Mouse (Mus musculus) kidney, embryonic 16.5 days (tissue): ENCODE data around the gene Foxp4. TPM values are rescaled to one million over a fixed set of nuclear protein-coding genes. Genes with fewer than 3 reads are reported as not detected.

Source experiments
- ATAC-seq: fragments of 200-750 bp; cut with Nextera tagmentation; 2 replicates; pipeline ENCODE4 v1.8.0; 2017; ENCODE audit warnings: moderate TSS enrichment; ENCODE audit not compliant: low FRiP score, low TSS enrichment
- H3K27ac ChIP-seq: fragments of 300-500 bp; sonication (generic); 2 replicates; pipeline ENCODE4 v1.5.1; 2014; ENCODE audit warnings: low read length
- H3K27me3 ChIP-seq: fragments of 300-500 bp; sonication (generic); 2 replicates; pipeline ENCODE4 v1.6.1; 2014; ENCODE audit warnings: low read length, control low read depth, mixed read lengths; ENCODE audit not compliant: insufficient read depth
- H3K36me3 ChIP-seq: fragments of 300-500 bp; sonication (generic); 2 replicates; pipeline ENCODE4 v1.6.1; 2014; ENCODE audit warnings: low read length, control low read depth, mixed read lengths; ENCODE audit not compliant: insufficient read depth
- H3K4me1 ChIP-seq: fragments of 300-500 bp; sonication (generic); 2 replicates; pipeline ENCODE4 v1.6.1; 2014; ENCODE audit warnings: low read length, control low read depth, mixed read lengths; ENCODE audit not compliant: insufficient read depth
- H3K4me2 ChIP-seq: fragments of 300-500 bp; sonication (generic); replicated peaks from 2 replicates; pipeline ENCODE4 v1.6.1; 2014; ENCODE audit warnings: low read depth, low read length
- H3K4me3 ChIP-seq: fragments of 300-500 bp; sonication (generic); 2 replicates; pipeline ENCODE4 v1.5.1; 2014; ENCODE audit warnings: mild to moderate bottlenecking, low read length
- H3K9ac ChIP-seq: fragments of 300-500 bp; sonication (generic); replicated peaks from 2 replicates; pipeline ENCODE4 v1.6.1; 2014; ENCODE audit warnings: low read length
- H3K9me3 ChIP-seq: fragments of 300-500 bp; sonication (generic); 2 replicates; pipeline ENCODE4 v1.6.1; 2016; ENCODE audit warnings: low read length, control low read depth
- WGBS: fragments of 180-500 bp; shearing (Covaris S2); extraction: QIAGEN DNeasy Blood & Tissue Kit; methylation state at CpG from one replicate; pipeline ENCODE4 v1.1.7; 2014; 5-methylcytosine and 5-hydroxymethylcytosine counted together
- polyA plus RNA-seq: library from polyadenylated mRNA; unstranded; fragments of >200 nt; fragmentation: Nextera tagmentation; extraction: Ambion mirVana; gene quantifications from 2 replicates; pipeline ENCODE4 v1.2.1, GENCODE M21; 2015

Gene Foxp4
- 8.3 and 11.6 TPM in 2 replicates for polyA plus RNA-seq

DNA sequence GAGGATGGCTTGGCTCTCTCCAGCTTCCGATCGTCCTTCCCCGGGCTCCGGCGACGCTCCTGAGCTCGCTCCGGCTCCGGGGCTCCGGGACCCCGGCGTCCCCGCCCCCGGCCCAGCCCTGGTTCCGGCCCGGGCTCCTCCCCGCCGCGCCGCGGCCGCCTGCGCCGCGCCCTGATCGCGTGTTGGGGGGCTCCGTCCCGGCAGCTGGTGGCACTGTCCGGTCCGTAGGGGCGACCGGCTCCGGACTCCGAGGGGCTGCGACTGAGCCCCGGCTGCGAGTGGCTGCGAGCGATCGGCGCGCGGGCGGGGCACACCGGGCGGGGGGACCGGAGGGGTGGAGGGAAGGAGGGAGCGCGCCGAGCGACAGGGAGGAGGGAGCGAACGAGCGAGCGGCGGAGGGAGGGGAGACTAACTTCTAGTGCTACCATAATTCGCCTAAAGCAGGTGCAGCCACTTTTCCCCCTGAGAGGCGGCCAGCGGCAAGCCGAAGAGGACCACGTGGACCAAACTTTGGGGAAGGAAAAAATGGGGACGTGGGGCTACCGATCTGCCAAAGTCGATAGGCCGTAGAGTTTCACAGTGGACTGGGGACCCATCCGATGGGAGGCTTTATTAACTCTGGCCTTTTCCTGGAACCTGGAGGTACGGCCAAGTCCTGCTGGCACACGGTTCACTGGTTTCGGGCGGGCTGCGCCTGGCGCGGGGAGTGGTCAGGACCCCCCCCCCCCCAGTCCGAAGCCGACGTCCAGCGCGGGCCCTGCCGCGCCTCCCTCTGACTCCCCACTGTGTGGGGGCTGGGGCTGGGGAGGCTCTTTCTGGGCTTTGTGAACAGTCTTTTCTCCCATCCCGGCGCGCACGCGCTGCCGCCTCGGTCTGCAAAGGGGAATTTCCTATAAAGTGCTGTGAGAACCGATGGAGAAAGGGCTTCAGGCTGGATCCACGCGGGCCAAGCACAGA, at the start of gene Foxp4:
Gene Foxp4 (minus strand): TSS at position 263 of the 957 bp plus-strand sequence.
- under 1% methylated on average over 85 of the region's 91 CpGs for WGBS
- Histone ChIP-seq H3K27me3 (no peaks in the 10 kb centered on the region), H3K9ac (peak within 1 kb of the TSS; percentile 93), H3K27ac (peak within 1 kb of the TSS; percentile 97), H3K4me2 (peak within 1 kb of the TSS; percentile 94), H3K36me3 (no peaks in the 10 kb centered on the region), H3K9me3 (no peaks in the 10 kb centered on the region), H3K4me1 (peaks cover 32% of the 10 kb centered on the region), H3K4me3 (peak within 1 kb of the TSS; percentile 98)
- peak; percentile 87 for ATAC-seq

DNA sequence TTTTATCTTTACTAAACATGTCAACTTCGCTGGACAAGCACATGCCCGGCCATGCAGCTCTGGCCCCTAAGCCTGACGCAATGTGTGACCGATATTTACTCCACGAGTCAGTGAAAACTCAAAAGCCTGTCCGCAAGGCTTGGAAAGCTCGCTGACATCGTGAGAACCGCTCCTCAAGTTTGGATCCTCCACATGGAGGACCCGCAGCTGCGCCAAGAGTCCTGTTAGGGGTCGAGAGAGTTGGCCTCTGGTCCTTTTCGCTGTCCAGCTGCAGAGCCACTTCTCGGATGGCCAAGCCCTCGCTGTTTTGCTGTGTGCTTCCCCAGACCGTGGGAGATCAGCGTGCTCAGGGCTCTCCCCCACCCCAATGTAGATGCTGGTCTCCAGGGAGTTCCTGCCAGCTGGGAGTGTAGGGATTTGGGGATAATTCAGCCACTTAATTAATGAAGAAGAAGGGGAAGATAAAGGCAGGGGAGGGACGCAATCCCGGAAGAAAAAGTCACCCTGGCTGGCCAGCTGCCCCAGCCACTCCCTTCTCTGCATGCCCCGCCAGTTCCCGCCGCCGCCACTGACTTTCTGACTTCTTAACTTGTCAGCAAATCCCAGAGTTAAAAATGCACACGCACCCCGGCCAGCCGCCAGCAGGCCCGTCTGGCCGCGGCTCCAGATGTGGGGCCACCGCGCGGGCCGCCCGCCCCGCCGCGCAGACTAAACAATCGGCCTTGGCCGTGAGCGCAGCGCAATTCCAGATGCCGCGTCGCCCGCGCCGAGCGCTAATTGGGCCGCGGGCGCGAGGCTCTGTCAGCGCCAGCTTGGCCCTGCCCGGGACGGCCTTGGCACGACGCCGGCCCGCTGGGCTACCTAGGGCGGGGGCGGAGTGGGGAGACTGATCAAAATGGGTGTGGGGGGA, 49.4 kb upstream of the Foxp4 start:
- Histone ChIP-seq H3K4me2 (peak overlapping the region; percentile 77), H3K4me1 (peaks cover 35% of the 10 kb centered on the region), H3K9ac (peak overlapping the region; percentile 40), H3K27ac (peak overlapping the region; percentile 64), H3K27me3 (no peaks in the 10 kb centered on the region), H3K9me3 (no peaks in the 10 kb centered on the region), H3K4me3 (peak overlapping the region; percentile 48), H3K36me3 (no peaks in the 10 kb centered on the region)
- 2% methylated on average over 61 of the region's 61 CpGs for WGBS
- ATAC-seq, result peak; percentile 64

DNA sequence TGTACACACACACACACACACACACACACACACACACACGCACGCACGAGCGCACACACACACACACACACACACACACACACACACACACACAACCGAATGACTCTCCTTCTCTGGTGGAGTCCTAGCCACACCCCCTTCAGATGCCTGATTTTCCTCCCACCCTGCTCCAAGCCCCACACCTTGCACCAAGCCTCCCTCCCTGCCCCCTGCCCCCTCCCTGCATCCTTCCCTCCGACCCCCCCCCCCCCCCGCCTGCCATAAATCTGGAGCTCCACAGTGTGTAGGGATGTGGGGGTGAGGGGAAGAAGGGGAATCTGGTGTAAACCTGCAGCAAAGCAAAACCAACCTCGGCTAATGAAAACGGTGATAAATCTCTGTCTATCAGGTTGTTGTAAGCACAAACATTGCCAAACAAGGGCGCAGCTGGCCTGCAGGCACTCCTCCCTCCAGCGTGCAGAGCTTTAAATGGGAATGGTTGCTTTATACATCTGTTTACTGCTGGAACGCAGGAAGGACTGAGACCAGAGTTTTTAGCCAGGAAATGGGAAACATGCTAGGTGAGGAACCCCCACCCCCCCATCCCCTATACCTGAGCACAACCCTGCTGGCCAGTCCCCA, 41.5 kb upstream of the Foxp4 start:
- H3K27ac ChIP-seq, result peak overlapping the region; percentile 3; the same call in 1 of the 2 replicates
- ATAC-seq, result peak; percentile 60

DNA sequence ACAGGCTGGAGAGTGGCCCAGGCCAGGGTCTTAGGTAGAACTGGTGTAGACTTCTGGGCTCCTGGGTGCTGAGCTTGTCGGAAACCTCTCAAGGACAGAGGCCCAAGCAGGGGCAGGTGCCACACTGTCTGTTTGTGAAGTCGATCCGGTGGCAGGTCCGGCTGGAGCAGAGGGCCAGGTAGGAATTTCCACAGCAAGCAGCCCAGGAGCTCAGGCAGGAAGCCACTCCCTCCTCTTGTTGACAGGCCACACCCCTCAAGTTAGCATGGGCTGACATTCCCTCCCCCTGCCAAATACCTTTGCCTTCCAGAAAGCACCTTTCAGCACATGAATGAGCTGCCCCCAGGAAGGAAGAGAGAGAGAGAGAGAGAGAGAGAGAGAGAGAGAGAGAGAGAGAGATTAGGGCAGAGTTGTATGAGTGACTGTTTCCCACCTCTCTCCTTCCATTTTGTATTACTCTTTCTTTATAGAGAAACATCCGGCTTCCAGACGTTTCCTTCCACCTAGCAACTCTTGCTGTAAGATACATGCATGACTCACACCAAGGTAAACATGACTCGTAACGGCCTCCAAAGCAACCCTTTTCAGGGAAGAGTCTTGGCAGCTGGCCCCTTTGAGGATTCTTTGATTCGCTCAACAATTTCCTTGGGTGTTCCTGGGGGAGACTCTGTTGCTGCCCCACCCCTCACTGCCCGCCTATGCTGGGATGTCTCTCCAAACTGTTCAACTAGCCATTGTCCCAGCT, 33.8 kb upstream of the Foxp4 start:
- ATAC-seq, result no peak
- no peak overlapping the region for H3K4me3 ChIP-seq
- no peaks in the 10 kb centered on the region for H3K27me3 ChIP-seq
- H3K27ac ChIP-seq, result peak overlapping the region; percentile 7; the same call in 1 of the 2 replicates
- peaks cover 8% of the 10 kb centered on the region; the same call in 1 of the 2 replicates for H3K4me1 ChIP-seq
- H3K9ac ChIP-seq, result no peak overlapping the region
- no peak overlapping the region for H3K4me2 ChIP-seq
- no peaks in the 10 kb centered on the region; the same call in 1 of the 2 replicates for H3K9me3 ChIP-seq
- 43% methylated on average over 10 of the region's 10 CpGs for WGBS
- no peaks in the 10 kb centered on the region for H3K36me3 ChIP-seq

More for the DNA sequence above, 41.5 kb upstream of the Foxp4 start:
- Histone ChIP-seq H3K9ac (peak overlapping the region; percentile 32; the same call in 1 of the 2 replicates), H3K4me3 (no peak overlapping the region), H3K36me3 (no peaks in the 10 kb centered on the region), H3K4me2 (no peak overlapping the region; the same call in 1 of the 2 replicates), H3K4me1 (peaks cover 7% of the 10 kb centered on the region; the same call in 1 of the 2 replicates), H3K9me3 (no peaks in the 10 kb centered on the region), H3K27me3 (no peaks in the 10 kb centered on the region)
- WGBS, result 13% methylated on average over 9 of the region's 12 CpGs

DNA sequence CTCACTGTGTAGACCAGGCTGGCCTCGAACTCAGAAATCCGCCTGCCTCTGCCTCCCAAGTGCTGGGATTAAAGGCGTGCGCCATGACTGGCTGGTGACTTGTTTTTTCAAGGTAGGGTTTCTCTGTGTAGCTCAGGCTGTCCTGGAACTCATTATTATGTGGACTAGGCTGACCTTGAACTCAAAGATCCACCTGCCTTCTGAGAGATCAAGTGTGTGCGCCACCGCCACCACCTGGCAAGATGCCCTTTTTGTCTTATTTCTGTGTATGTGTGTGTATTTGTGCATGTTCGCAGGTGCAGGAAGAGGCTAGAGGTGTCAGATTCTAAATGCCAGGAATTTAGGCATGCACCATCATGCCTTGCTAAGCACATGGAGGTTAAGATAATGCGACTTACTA, 32.0 kb upstream of the Foxp4 start:
- Histone ChIP-seq H3K27me3 (no peaks in the 10 kb centered on the region), H3K27ac (no peak overlapping the region), H3K4me3 (no peak overlapping the region), H3K36me3 (no peaks in the 10 kb centered on the region), H3K4me2 (no peak overlapping the region), H3K4me1 (peaks cover 14% of the 10 kb centered on the region; the same call in 1 of the 2 replicates), H3K9ac (no peak overlapping the region), H3K9me3 (no peaks in the 10 kb centered on the region; the same call in 1 of the 2 replicates)
- no peak for ATAC-seq
- 97% methylated on average over 8 of the region's 8 CpGs for WGBS

DNA sequence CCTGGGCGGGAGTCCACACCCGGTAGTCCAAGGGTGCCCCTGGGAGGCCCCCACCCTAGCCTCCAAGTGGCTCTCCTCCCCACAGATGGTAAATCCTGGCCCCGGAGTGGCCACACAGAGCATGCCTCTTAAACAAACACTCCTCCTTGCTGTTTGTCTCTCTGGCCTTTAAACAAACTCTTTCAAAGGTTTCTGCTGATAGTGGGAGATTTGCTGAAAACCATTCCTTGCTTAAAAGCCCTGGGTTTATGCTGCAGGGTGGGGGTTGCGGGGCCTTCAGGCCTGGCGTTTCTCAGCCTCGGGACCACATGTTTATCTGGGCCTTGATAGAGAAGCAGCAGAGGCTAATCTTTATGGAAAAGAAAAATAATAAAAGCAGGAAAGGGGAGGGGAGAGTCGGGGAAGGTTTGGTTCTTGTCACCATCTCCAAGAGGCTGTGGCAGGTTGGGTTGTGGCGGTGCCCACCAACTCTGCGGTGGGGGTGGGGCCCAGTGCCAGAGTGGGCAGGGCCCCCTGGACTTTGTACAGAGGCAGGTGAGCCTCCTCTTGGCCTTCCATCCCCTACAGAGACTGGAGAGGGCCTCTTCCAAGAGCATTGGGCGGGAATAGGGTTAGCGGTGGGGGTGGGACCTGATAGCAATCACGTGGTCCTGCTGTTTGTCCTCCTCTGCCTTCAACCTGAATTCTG, 30.8 kb upstream of the Foxp4 start:
- Histone ChIP-seq H3K4me2 (no peak overlapping the region), H3K27ac (no peak overlapping the region; the same call in 1 of the 2 replicates)
- 0 out of 2 replicates have a peak, but pooled peaks have one; percentile 55 for ATAC-seq

DNA sequence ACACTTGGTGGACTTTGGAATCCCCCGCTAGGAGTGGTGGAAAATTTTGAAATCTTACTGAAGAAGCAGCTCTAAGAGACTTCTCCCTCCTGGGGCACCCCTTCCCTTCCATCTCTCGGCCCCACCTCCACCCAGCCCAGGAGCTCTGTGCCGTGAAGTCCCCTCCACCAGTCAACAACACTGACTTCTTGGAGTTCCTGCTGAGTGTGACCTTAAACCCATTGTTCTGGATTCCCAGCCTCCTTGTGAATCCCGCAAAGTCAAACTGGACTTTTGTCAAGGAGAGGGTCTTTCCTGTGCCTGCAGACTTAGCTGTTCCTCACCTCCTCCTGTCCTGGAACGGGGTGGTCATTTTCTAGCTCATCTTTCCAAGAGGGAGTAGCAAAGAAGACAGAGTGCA, 28.8 kb upstream of the Foxp4 start:
- Histone ChIP-seq H3K9ac (no peak overlapping the region), H3K4me2 (no peak overlapping the region), H3K4me1 (peaks cover 14% of the 10 kb centered on the region; the same call in 1 of the 2 replicates), H3K27me3 (peaks cover 3% of the 10 kb centered on the region; the same call in 1 of the 2 replicates), H3K4me3 (no peak overlapping the region), H3K9me3 (no peaks in the 10 kb centered on the region; the same call in 1 of the 2 replicates), H3K27ac (no peak overlapping the region), H3K36me3 (no peaks in the 10 kb centered on the region)
- WGBS, result 55% methylated on average over 5 of the region's 5 CpGs
- ATAC-seq, result no peak

More for the DNA sequence above, 30.8 kb upstream of the Foxp4 start:
- Histone ChIP-seq H3K36me3 (no peaks in the 10 kb centered on the region), H3K4me3 (no peak overlapping the region), H3K4me1 (peaks cover 14% of the 10 kb centered on the region; the same call in 1 of the 2 replicates), H3K9ac (0 out of 2 replicates have a peak overlapping the region, but pooled peaks have one; percentile 9), H3K27me3 (peaks cover 3% of the 10 kb centered on the region; the same call in 1 of the 2 replicates), H3K9me3 (no peaks in the 10 kb centered on the region; the same call in 1 of the 2 replicates)
- WGBS, result 43% methylated on average over 12 of the region's 12 CpGs

DNA sequence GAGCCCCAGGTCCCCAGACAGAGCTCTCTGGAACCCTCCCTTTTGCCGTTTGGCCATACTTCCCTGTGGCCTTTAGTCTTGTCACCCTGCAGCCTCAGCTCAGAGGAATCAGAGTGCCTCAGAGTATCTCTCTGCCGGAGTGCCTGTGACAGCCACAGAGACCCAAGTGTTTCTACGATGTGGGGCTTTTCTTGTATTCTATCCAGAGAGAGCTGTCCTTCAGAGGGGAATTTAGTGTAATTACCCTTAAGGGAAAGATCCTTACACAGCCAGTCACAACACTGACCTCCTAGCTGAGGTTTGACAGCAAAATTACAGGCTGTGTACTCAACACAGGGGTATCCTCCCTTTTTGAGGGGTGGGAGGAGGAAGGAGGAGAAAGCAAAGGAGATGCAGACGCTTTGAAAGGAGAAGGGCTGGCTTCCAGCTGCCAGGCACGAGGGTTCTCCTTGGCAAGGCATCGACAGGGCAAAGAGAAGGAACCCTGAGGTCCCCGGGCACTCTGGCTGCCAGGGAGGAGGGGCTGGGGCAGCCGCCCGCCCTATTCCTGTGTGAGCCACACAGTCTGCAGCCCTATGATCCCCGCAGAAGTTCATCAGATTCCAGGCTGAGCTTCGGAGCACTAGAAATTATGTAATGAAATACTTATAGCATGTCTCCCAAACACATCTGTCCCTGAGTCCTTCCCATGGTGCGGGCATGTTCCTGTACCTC, 28.1 kb upstream of the Foxp4 start:
- Histone ChIP-seq H3K9ac (no peak overlapping the region), H3K4me2 (no peak overlapping the region), H3K27me3 (peaks cover 3% of the 10 kb centered on the region; the same call in 1 of the 2 replicates), H3K27ac (no peak overlapping the region), H3K36me3 (no peaks in the 10 kb centered on the region), H3K9me3 (no peaks in the 10 kb centered on the region; the same call in 1 of the 2 replicates), H3K4me3 (no peak overlapping the region), H3K4me1 (peaks cover 14% of the 10 kb centered on the region; the same call in 1 of the 2 replicates)
- 21% methylated on average over 12 of the region's 12 CpGs for WGBS
- ATAC-seq, result no peak
